Mouse (Mus musculus) MN1 (cell line): ENCODE results near the gene Cbfa2t2.

Source experiments
- DNase-seq: peaks from one replicate; pipeline ENCODE4 v3.0.0-alpha.2; 2016; ENCODE audit warnings: low spot score

Gene Cbfa2t2

GRCm38 (mm10) chr2:154436458-154437190, at the start of gene Cbfa2t2:
Gene Cbfa2t2, plus strand, starts transcription at chr2:154436481.
- DNase-seq = peak; percentile 71

GRCm38 (mm10) chr2:154390180-154390964, 45.9 kb upstream of the Cbfa2t2 start:
- DNase-seq = peak; percentile 91

- peak; percentile 92 for DNase-seq
Measured at GRCm38 (mm10) chr2:154394602-154395001, 41.7 kb upstream of the Cbfa2t2 start.

GRCm38 (mm10) chr2:154396529-154396928, 39.8 kb upstream of the Cbfa2t2 start:
- no peak for DNase-seq

GRCm38 (mm10) chr2:154398267-154398666, 38.0 kb upstream of the Cbfa2t2 start:
- no peak for DNase-seq

- no peak for DNase-seq
Measured at GRCm38 (mm10) chr2:154399325-154399724, 37.0 kb upstream of the Cbfa2t2 start.

- no peak for DNase-seq
Measured at GRCm38 (mm10) chr2:154401976-154402375, 34.3 kb upstream of the Cbfa2t2 start.

GRCm38 (mm10) chr2:154402811-154403210, 33.5 kb upstream of the Cbfa2t2 start:
- peak; percentile 88 for DNase-seq

GRCm38 (mm10) chr2:154405447-154405994, 30.8 kb upstream of the Cbfa2t2 start:
- DNase-seq = no peak

- DNase-seq = peak; percentile 32
Measured at GRCm38 (mm10) chr2:154407063-154407642, 29.1 kb upstream of the Cbfa2t2 start.

- peak; percentile 85 for DNase-seq
Measured at GRCm38 (mm10) chr2:154407643-154408445, 28.4 kb upstream of the Cbfa2t2 start, which contains the start of gene Snta1. Gene Snta1, minus strand, starts transcription at chr2:154408099.

- peak; percentile 88 for DNase-seq
Measured at GRCm38 (mm10) chr2:154410355-154410754, 25.9 kb upstream of the Cbfa2t2 start.

GRCm38 (mm10) chr2:154412018-154412666, 24.1 kb upstream of the Cbfa2t2 start:
- peak; percentile 78 for DNase-seq

- peak; percentile 79 for DNase-seq
Measured at GRCm38 (mm10) chr2:154417107-154417506, 19.2 kb upstream of the Cbfa2t2 start.

GRCm38 (mm10) chr2:154418001-154418400, 18.3 kb upstream of the Cbfa2t2 start:
- DNase-seq = no peak

- DNase-seq = no peak
Measured at GRCm38 (mm10) chr2:154419631-154420515, 16.4 kb upstream of the Cbfa2t2 start.

- peak; percentile 57 for DNase-seq
Measured at GRCm38 (mm10) chr2:154420942-154421731, 15.1 kb upstream of the Cbfa2t2 start.

- DNase-seq = peak; percentile 32
Measured at GRCm38 (mm10) chr2:154422181-154422580, 14.1 kb upstream of the Cbfa2t2 start.

GRCm38 (mm10) chr2:154423548-154423947, 12.7 kb upstream of the Cbfa2t2 start:
- DNase-seq = no peak
